Mouse (Mus musculus) olfactory bulb, adult 2 months (tissue): ENCODE measurements around the gene Nipa1.

Source experiments
- CTCF ChIP-seq: fragments of 200-500 bp; IDR thresholded peaks from 2 replicates; pipeline ENCODE4 v1.5.1; 2012; ENCODE audit warnings: low read depth, mild to moderate bottlenecking, low read length, moderate library complexity; ENCODE audit not compliant: insufficient read depth
- POLR2A ChIP-seq: fragments of 200-500 bp; IDR thresholded peaks from 2 replicates; pipeline ENCODE4 v1.6.1; 2012; ENCODE audit warnings: mild to moderate bottlenecking, low read depth, low read length, moderate library complexity; ENCODE audit not compliant: insufficient read depth

GRCm38 (mm10) chr7:55960506-55960905, 59.2 kb downstream of the Nipa1 start:
- TF ChIP-seq POLR2A = no peak
- TF ChIP-seq CTCF = no peak
